Mouse (Mus musculus) heart, adult 2 months (tissue): ENCODE data around the gene Mea1.

Source experiments
- CTCF ChIP-seq: fragments of 200-600 bp; IDR thresholded peaks from 2 replicates; pipeline ENCODE4 v1.8.1; 2022; ENCODE audit warnings: antibody characterized with exemption, mild to moderate bottlenecking, moderate library complexity
- POLR2A ChIP-seq: fragments of 200-500 bp; IDR thresholded peaks from 2 replicates; pipeline ENCODE4 v1.6.1; 2011; ENCODE audit warnings: mild to moderate bottlenecking, low read depth, low read length, control low read depth; ENCODE audit not compliant: insufficient read depth

- TF ChIP-seq CTCF = no peak
- peak; percentile 89 for TF ChIP-seq POLR2A
These were observed 32.5 kb downstream of the Mea1 start, which contains the start of gene Pex6 for GRCm38 (mm10) chr17:46710959-46711597.
